Mouse (Mus musculus) hindbrain, postnatal 0 days (tissue): ENCODE data around the gene Erc2. TPM values are rescaled to one million over a fixed set of nuclear protein-coding genes. Genes with fewer than 3 reads are reported as not detected.

Experiments used
- ATAC-seq: fragments of 200-750 bp; cut with Nextera tagmentation; 2 replicates; pipeline ENCODE4 v1.8.0; 2017; ENCODE audit warnings: mild to moderate bottlenecking, moderate TSS enrichment, moderate library complexity
- DNase-seq: peaks from one replicate; pipeline ENCODE4 v3.0.0-alpha.2; 2015; ENCODE audit warnings: low spot score
- H3K27ac ChIP-seq: fragments of 300-500 bp; sonication (generic); 2 replicates; pipeline ENCODE4 v1.5.1; 2014; ENCODE audit warnings: mild to moderate bottlenecking
- H3K27me3 ChIP-seq: fragments of 300-500 bp; sonication (generic); 2 replicates; pipeline ENCODE4 v1.6.1; 2014; ENCODE audit warnings: low read length, mixed read lengths; ENCODE audit not compliant: insufficient read depth
- H3K36me3 ChIP-seq: fragments of 300-500 bp; sonication (generic); 2 replicates; pipeline ENCODE4 v1.6.1; 2014; ENCODE audit warnings: low read length, mixed read lengths; ENCODE audit not compliant: insufficient read depth
- H3K4me1 ChIP-seq: fragments of 300-500 bp; sonication (generic); 2 replicates; pipeline ENCODE4 v1.6.1; 2014; ENCODE audit warnings: antibody characterized with exemption, low read length, mixed read lengths; ENCODE audit not compliant: insufficient read depth
- H3K4me2 ChIP-seq: fragments of 300-500 bp; sonication (generic); 2 replicates; pipeline ENCODE4 v1.6.1; 2014; ENCODE audit warnings: low read depth, mild to moderate bottlenecking, low read length, moderate library complexity, mixed read lengths
- H3K4me3 ChIP-seq: fragments of 300-500 bp; sonication (generic); 2 replicates; pipeline ENCODE4 v1.5.1; 2014; ENCODE audit warnings: low read length
- H3K9ac ChIP-seq: fragments of 300-500 bp; sonication (generic); replicated peaks from 2 replicates; pipeline ENCODE4 v1.6.1; 2014; ENCODE audit warnings: mild to moderate bottlenecking, low read length, moderate library complexity, mixed read lengths
- H3K9me3 ChIP-seq: fragments of 300-500 bp; sonication (generic); 2 replicates; pipeline ENCODE4 v1.6.1; 2016; ENCODE audit warnings: low read length, mixed read lengths
- CTCF ChIP-seq: IDR thresholded peaks from 2 replicates; pipeline ENCODE4 v1.5.1; 2016; ENCODE audit warnings: antibody characterized with exemption, control low read depth, low read depth
- WGBS: fragments of 180-500 bp; shearing (Covaris S2); extraction: QIAGEN DNeasy Blood & Tissue Kit; methylation state at CpG from one replicate; pipeline ENCODE4 v1.1.7; 2014; 5-methylcytosine and 5-hydroxymethylcytosine counted together
- polyA plus RNA-seq: library from polyadenylated mRNA; unstranded; fragments of >200 nt; fragmentation: Nextera tagmentation; extraction: Ambion mirVana; gene quantifications from 2 replicates; pipeline ENCODE4 v1.2.1, GENCODE M21; 2015
- total RNA-seq: library from RNA; depleted of rRNA; stranded (reverse); fragments of >200 nt; gene quantifications from 2 replicates; pipeline ENCODE4 v1.2.3, GENCODE M21; 2014

Erc2 gene
- total and polyA plus RNA-seq, 2 experiments from 2014 or later, result 71.0 to 104 TPM

DNA sequence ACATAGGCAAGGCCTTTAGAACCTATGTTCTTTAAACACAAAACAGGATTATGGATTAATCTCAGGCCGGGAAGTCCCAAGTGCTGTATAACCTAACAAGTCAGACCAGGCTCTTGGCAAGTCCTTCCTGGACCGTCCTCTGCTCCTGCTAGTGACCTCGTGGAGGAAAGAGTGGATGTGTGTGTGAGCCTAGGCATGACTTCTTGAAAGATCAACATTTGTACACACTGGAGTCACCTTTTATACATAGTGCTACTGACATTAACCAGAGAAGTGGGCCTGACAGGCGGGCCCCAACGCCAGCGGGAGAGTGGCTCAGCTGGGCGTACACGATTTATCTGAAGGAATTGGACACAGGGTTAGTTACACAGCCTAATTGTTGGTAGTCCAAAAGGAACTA is 504.6 kb downstream of the Erc2 start:
- no peaks in the 10 kb centered on the region for H3K4me1 ChIP-seq
- H3K4me2 ChIP-seq, result no peak overlapping the region
- no peaks in the 10 kb centered on the region for H3K27me3 ChIP-seq
- no peak for ATAC-seq
- no peak for DNase-seq
- H3K4me3 ChIP-seq, result no peak overlapping the region
- no peak for TF ChIP-seq CTCF
- 91% methylated on average over 8 of the region's 8 CpGs for WGBS
- no peak overlapping the region for H3K27ac ChIP-seq
- no peaks in the 10 kb centered on the region for H3K36me3 ChIP-seq
- no peak overlapping the region for H3K9ac ChIP-seq
- H3K9me3 ChIP-seq, result no peaks in the 10 kb centered on the region

DNA sequence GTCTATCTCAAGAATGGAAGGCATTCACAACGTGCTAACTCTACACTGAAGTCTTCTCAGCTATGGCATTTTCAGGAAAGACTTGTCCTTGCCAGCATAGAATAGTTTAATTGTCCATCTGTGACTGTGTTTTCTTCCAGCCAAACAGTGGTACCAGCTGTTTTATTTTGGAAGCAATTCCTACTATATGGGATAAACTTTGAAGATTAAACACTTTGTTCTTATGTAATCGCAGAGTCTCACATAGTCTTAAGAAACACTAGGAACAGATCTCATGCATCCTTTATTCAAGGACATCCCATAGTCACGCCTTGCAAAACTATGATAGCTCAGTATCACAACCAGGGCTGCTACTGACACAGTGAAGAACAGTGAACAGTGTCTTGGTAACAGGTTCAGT is 506.8 kb downstream of the Erc2 start:
- DNase-seq (no peak), ATAC-seq (no peak)
- Histone ChIP-seq H3K9ac (no peak overlapping the region), H3K4me1 (no peaks in the 10 kb centered on the region), H3K27ac (no peak overlapping the region), H3K9me3 (no peaks in the 10 kb centered on the region), H3K27me3 (no peaks in the 10 kb centered on the region), H3K36me3 (no peaks in the 10 kb centered on the region), H3K4me3 (no peak overlapping the region), H3K4me2 (no peak overlapping the region)
- TF ChIP-seq CTCF, result no peak
- 83% methylated on average over 3 of the region's 3 CpGs for WGBS

DNA sequence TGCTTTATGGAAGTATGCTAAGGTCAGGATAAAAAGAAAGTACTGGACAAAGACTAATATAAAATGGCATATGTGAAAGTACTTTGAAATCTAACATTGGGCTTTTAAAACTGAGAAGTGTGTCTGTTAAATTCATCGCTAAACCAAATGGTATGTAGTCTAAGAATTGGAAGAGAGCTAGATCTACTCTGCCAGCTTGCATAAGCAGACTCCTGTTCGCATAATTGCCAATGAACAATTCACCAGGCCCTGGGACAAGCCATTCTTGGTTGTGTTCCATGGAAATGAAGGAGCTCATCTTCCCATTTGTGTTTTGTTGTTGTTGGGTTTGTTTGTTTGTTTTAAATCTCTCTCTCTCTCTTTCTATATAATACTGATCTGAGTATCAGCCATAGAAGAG is 521.8 kb downstream of the Erc2 start:
- no peak for DNase-seq
- no peak for TF ChIP-seq CTCF
- Histone ChIP-seq H3K27ac (no peak overlapping the region), H3K27me3 (no peaks in the 10 kb centered on the region), H3K4me3 (no peak overlapping the region), H3K9ac (no peak overlapping the region), H3K9me3 (no peaks in the 10 kb centered on the region), H3K36me3 (no peaks in the 10 kb centered on the region), H3K4me2 (no peak overlapping the region), H3K4me1 (no peaks in the 10 kb centered on the region)
- no peak for ATAC-seq
- WGBS, result 80% methylated on average over 2 of the region's 2 CpGs

DNA sequence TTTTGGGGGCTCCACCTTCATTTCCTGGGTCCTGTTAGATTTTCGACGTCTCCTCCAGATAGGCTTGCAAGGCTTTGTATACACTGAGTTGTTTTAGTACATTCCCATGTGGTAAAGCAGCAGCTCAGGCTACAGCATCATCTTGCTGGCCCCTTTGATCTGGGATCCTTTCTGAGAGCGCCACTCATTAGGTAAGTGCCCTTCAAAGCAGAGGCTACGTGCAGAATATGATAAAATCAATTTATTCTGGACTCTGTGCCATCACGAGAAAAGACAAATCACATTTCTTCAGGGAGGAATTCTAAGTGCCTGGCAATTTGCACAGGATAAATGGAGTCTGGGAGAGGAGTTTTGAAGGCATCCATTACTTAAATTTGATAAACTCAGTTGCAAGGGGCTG is 525.0 kb downstream of the Erc2 start:
- 71% methylated on average over 5 of the region's 5 CpGs for WGBS
- no peak for ATAC-seq
- no peak for DNase-seq
- Histone ChIP-seq H3K9me3 (no peaks in the 10 kb centered on the region), H3K4me3 (no peak overlapping the region), H3K27me3 (no peaks in the 10 kb centered on the region), H3K4me1 (no peaks in the 10 kb centered on the region), H3K9ac (no peak overlapping the region), H3K36me3 (no peaks in the 10 kb centered on the region), H3K27ac (no peak overlapping the region), H3K4me2 (no peak overlapping the region)
- no peak for TF ChIP-seq CTCF

DNA sequence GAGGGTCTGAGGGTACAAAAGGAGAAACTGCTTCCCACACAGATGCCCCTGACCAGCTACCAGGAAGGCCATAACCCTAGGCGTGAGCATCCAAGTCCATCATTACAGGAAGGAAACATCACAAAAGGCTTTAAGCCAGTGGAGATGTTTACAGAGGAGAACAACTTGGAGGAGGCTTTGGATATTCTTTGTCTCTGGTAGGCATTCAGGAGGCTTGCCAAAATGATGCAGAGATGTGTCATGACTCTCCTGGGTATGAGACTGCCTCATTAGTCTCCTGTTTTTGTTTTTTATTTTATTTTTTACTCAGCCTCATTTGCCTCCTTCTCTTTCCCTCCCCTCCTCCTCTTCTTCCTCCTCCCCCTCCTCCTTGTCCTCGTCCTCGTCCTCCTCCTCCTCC is 528.7 kb downstream of the Erc2 start:
- ATAC-seq (no peak), DNase-seq (no peak)
- Histone ChIP-seq H3K9ac (no peak overlapping the region), H3K36me3 (no peaks in the 10 kb centered on the region), H3K27ac (no peak overlapping the region), H3K9me3 (no peaks in the 10 kb centered on the region), H3K27me3 (no peaks in the 10 kb centered on the region), H3K4me3 (no peak overlapping the region), H3K4me2 (no peak overlapping the region), H3K4me1 (no peaks in the 10 kb centered on the region)
- TF ChIP-seq CTCF, result no peak
- 89% methylated on average over 3 of the region's 3 CpGs for WGBS

DNA sequence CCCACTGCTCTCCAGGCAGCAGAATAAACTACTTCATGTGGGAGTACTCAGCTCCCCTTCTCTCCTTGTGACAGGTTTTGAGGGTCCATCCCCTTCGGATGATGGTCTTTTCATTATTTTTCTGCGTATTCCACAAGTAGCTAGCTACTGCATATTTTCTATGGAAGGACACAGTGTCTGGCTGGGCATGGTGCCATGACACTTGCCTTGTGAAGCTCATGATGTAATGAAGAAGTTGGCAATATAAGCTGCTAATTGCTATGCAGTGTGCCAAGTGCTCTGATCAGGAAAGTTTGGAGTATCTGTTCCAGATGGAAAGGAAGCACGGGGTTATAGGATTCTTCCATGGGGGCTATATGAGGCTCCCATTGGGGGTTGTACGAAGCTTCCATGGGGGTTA is 533.5 kb downstream of the Erc2 start:
- H3K4me3 ChIP-seq, result no peak overlapping the region
- no peaks in the 10 kb centered on the region for H3K9me3 ChIP-seq
- 64% methylated on average over 4 of the region's 4 CpGs for WGBS
- no peak for TF ChIP-seq CTCF
- no peak overlapping the region for H3K9ac ChIP-seq
- H3K4me1 ChIP-seq, result no peaks in the 10 kb centered on the region
- no peak overlapping the region for H3K4me2 ChIP-seq
- ATAC-seq (no peak), DNase-seq (peak; percentile 67)
- H3K36me3 ChIP-seq, result no peaks in the 10 kb centered on the region
- H3K27me3 ChIP-seq, result no peaks in the 10 kb centered on the region
- H3K27ac ChIP-seq, result no peak overlapping the region

DNA sequence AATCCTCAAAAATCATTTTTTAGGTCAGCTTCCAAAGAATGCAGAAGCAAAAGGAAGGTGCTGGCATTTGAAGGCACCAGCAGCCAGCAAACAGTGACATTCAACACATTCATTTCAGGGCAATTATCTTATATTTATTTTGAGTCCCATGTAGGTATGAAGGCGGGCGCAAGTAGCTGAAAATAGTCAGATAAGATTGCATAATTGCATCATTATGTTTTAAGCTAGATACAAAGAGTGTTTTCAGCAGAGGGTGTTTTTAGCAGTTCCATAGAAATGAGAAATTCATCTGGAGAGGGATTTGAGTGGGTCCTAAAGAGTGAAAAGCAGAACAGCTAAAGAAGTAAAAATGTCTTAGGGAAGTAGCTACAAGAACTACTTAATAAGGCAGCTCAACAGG is 538.6 kb downstream of the Erc2 start:
- WGBS, result 95% methylated on average over 2 of the region's 2 CpGs
- no peak overlapping the region for H3K9ac ChIP-seq
- H3K27ac ChIP-seq, result no peak overlapping the region
- no peaks in the 10 kb centered on the region for H3K27me3 ChIP-seq
- no peak overlapping the region for H3K4me2 ChIP-seq
- H3K36me3 ChIP-seq, result no peaks in the 10 kb centered on the region
- H3K4me3 ChIP-seq, result no peak overlapping the region
- H3K4me1 ChIP-seq, result no peaks in the 10 kb centered on the region; the same call in 1 of the 2 replicates
- no peak for ATAC-seq
- no peak for DNase-seq
- TF ChIP-seq CTCF, result no peak
- H3K9me3 ChIP-seq, result no peaks in the 10 kb centered on the region
